Mouse (Mus musculus) cortical plate, adult 2 months (tissue): ENCODE measurements around the gene Gm49354. TPM values are rescaled to one million over a fixed set of nuclear protein-coding genes. Genes with fewer than 3 reads are reported as not detected.
"Not testable (repeated sequence)": the region's sequence is repeated elsewhere in the genome, so short reads cannot be mapped to it uniquely, and the experiment has no call there.

Experiments
- H3K27ac ChIP-seq: fragments of 200-500 bp; 2 replicates; pipeline ENCODE4 v1.5.1; 2012; ENCODE audit warnings: low read length, control low read depth, inconsistent platforms; ENCODE audit not compliant: insufficient read depth
- H3K4me1 ChIP-seq: fragments of 200-500 bp; 2 replicates; pipeline ENCODE4 v1.6.1; 2011; ENCODE audit warnings: low read length; ENCODE audit not compliant: control insufficient read depth, insufficient read depth
- H3K4me3 ChIP-seq: fragments of 200-500 bp; 2 replicates; pipeline ENCODE4 v1.5.1; 2011; ENCODE audit warnings: mild to moderate bottlenecking, low read length, control low read depth; ENCODE audit not compliant: insufficient read depth
- CTCF ChIP-seq: fragments of 200-500 bp; IDR thresholded peaks from 2 replicates; pipeline ENCODE4 v1.5.1; 2011; ENCODE audit warnings: mild to moderate bottlenecking, control low read depth, low read length; ENCODE audit not compliant: insufficient read depth; ENCODE audit errors: extremely low read depth
- POLR2A ChIP-seq: fragments of 200-500 bp; IDR thresholded peaks from 2 replicates; pipeline ENCODE4 v1.6.1; 2011; ENCODE audit warnings: mild to moderate bottlenecking, low read length, control low read depth; ENCODE audit not compliant: insufficient read depth; ENCODE audit errors: extremely low read depth
- polyA plus RNA-seq: library from polyadenylated mRNA; depleted of rRNA; stranded (reverse); fragments of >200 nt; gene quantifications from 2 replicates; pipeline ENCODE4 v1.2.3, GENCODE M21; 2012

The Gm49354 gene
- polyA plus RNA-seq, 1 experiment, result not detected

DNA sequence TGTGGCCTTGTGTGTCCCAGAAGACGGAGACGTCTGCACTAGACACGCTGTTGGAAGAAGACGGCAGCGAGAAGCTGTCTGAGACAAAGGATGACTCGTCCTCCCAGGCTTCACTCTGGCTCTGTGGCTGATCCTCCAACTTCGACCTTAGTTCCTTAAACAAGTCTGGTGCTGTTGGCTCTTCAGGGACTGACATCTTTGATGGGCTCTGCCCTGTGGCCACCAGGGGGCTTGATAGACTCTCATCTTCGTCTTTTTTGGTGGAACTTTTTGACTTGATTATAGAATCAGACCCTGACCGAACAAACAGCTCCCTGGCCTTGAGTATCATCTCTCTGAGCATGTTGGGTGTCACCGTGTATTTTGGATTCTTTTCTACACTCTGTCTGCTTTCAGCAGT lies 40.3 kb downstream of the Gm49354 start:
- H3K4me1 ChIP-seq, result peaks cover 1% of the 10 kb centered on the region; the same call in 1 of the 2 replicates

GRCm38 (mm10) chr13:59741096-59741495 lies 40.9 kb downstream of the Gm49354 start:
- H3K4me3 ChIP-seq, result no peak overlapping the region
- H3K4me1 ChIP-seq, result peaks cover 1% of the 10 kb centered on the region; the same call in 1 of the 2 replicates
- TF ChIP-seq POLR2A (no peak), CTCF (no peak)
- no peak overlapping the region for H3K27ac ChIP-seq

More for the DNA sequence above, 40.3 kb downstream of the Gm49354 start:
- no peak overlapping the region for H3K27ac ChIP-seq
- no peak for TF ChIP-seq CTCF
- no peak for TF ChIP-seq POLR2A
- H3K4me3 ChIP-seq, result no peak overlapping the region

- no peak overlapping the region for H3K4me3 ChIP-seq
- TF ChIP-seq CTCF (no peak), POLR2A (no peak)
- H3K27ac ChIP-seq, result no peak overlapping the region
- no peaks in the 10 kb centered on the region for H3K4me1 ChIP-seq
Observed at GRCm38 (mm10) chr13:59739397-59739796, 42.6 kb downstream of the Gm49354 start.

GRCm38 (mm10) chr13:59738455-59738854 lies 43.6 kb downstream of the Gm49354 start:
- no peak overlapping the region for H3K27ac ChIP-seq
- no peaks in the 10 kb centered on the region for H3K4me1 ChIP-seq
- TF ChIP-seq CTCF, result no peak
- no peak for TF ChIP-seq POLR2A
- H3K4me3 ChIP-seq, result no peak overlapping the region

GRCm38 (mm10) chr13:59735190-59735589 lies 46.9 kb downstream of the Gm49354 start:
- Histone ChIP-seq H3K4me3 (no peak overlapping the region), H3K4me1 (no peaks in the 10 kb centered on the region), H3K27ac (no peak overlapping the region)
- TF ChIP-seq CTCF (no peak), POLR2A (no peak)

GRCm38 (mm10) chr13:59734347-59734746 lies 47.7 kb downstream of the Gm49354 start:
- H3K4me3 ChIP-seq, H3K4me1 ChIP-seq, H3K27ac ChIP-seq: not testable (repeated sequence)

DNA sequence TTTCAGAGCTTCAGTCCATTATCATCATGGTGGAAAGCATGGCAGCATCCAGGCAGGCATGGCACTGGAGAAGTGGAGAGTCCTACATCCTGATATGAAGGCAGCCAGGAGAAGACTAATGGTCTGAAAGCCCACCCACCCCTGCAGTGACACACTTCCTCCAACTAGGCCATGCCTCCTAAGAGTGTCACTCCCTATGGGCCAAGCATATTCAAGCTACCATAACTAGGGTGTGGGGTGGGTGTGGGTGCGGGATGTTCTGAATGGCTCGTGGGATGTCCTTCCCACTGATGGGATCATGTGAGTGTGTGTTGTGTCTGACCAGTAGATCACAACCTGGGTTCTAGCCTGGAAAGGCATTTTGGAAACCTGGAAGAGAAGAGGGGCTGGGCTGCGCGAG lies 48.1 kb downstream of the Gm49354 start:
- H3K4me1 ChIP-seq, result no peaks in the 10 kb centered on the region
- no peak for TF ChIP-seq CTCF
- no peak for TF ChIP-seq POLR2A

GRCm38 (mm10) chr13:59731652-59732051 lies 50.4 kb downstream of the Gm49354 start, which contains the start of gene Spata31d1d:
Gene Spata31d1d, minus strand, starts transcription at chr13:59731752.
- no peak within 1 kb of the TSS for H3K27ac ChIP-seq
- no peaks in the 10 kb centered on the region for H3K4me1 ChIP-seq
- H3K4me3 ChIP-seq, result no peak within 1 kb of the TSS
- no peak for TF ChIP-seq POLR2A
- TF ChIP-seq CTCF, result no peak

More for the DNA sequence above, 48.1 kb downstream of the Gm49354 start:
- no peak overlapping the region for H3K4me3 ChIP-seq
- H3K27ac ChIP-seq, result no peak overlapping the region

- peak; percentile 96 for TF ChIP-seq CTCF
- TF ChIP-seq POLR2A, result no peak
- Histone ChIP-seq H3K4me3 (no peak overlapping the region), H3K27ac (no peak overlapping the region), H3K4me1 (no peaks in the 10 kb centered on the region)
Observed at GRCm38 (mm10) chr13:59728378-59729093, 53.5 kb downstream of the Gm49354 start.

DNA sequence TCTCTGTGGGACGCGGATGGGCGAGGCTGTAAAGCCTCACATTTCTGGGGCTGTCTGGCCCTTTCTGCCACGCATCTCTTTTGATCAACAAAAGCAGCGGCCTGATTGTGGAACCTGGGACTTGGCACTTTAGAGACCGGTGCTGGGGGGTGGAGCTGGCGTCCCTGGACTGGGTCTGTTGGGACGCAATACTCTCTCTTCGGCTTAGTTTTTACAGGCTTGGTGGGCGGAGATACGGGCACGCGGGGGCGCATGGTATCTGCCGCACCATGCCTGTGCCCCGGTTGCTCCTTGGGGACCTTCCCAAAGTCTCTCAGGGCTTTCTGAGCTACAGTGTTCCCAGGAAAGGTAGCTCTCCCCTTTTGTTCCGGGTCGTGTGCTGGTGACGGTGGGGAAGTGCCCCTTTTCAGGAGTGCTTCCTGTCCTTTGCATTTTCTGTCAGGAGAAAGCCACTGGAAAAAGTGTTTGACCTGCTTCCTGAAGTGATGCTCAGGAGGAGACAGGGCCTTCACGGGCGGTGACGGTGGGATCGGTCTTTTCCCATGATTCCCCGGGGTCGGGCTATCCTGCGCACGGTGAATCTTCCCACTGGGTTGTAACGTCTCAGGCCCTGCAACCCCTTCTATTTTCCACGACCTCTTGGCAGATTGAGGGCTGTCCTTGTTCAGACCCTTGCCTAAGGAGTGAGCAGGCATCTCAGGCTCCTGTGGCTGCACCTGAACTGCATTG lies 55.7 kb downstream of the Gm49354 start:
- no peaks in the 10 kb centered on the region for H3K4me1 ChIP-seq
- TF ChIP-seq POLR2A, result no peak
- no peak overlapping the region for H3K27ac ChIP-seq
- H3K4me3 ChIP-seq, result no peak overlapping the region

GRCm38 (mm10) chr13:59722089-59722488 lies 60.0 kb downstream of the Gm49354 start:
- not testable (repeated sequence) for H3K4me3 ChIP-seq, H3K27ac ChIP-seq, H3K4me1 ChIP-seq
